Mouse (Mus musculus): ENCODE data around the gene Trim38. TPM values are rescaled to one million over a fixed set of nuclear protein-coding genes. Genes with fewer than 3 reads are reported as not detected.

Gene Trim38
- total RNA-seq, 1 experiment, result 0.40 TPM

DNA sequence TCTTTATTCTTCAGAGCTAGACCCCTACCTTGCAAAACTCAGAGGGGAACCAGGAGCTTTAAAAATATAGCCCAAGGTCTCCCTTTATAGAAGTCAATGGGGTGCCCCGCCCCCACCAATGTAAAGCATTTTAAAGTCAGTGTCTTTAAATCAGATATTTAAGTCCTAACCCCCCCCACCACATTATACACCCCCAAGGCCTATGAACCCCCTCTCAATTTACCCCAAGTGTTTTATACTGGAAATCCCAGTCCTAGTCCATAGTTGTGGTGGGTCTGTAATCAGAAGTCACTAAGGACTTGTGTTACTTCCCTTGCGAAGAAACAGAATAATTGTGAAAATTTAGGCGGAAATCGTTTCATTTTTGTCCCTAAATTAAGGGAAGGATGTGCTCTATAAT, 31.7 kb upstream of the Trim38 start:
- H3K36me3 ChIP-seq (ENCODE audit: control insufficient read depth, insufficient read depth, low read length, poor library complexity, severe bottlenecking), result no peaks in the 10 kb centered on the region
- no peak overlapping the region; the same call in 1 of the 2 replicates for H3K27ac ChIP-seq (ENCODE audit: insufficient read depth, low read depth, low read length, poor library complexity, severe bottlenecking)
- H3K4me3 ChIP-seq (ENCODE audit: insufficient read depth in 1 of 2, low read depth in 1 of 2, low read length in 2 of 2, poor library complexity in 1 of 2, severe bottlenecking in 1 of 2), result peak overlapping the region in 1 of 2 experiments; percentile 32; a peak in 2 of 4 replicates
- peak overlapping the region; percentile 91; the same call in 1 of the 2 replicates for H3K9ac ChIP-seq (ENCODE audit: insufficient read depth, low read depth, low read length, poor library complexity, severe bottlenecking)
- no peak for DNase-seq (ENCODE audit: low read depth, low spot score)
- in situ Hi-C loops (cut with MboI; ENCODE audit: low sequenced_read_pairs in 2 of 2, unreplicated experiment in 2 of 2), result no loop called here
- H3K4me1 ChIP-seq (ENCODE audit: control insufficient read depth in 2 of 2, insufficient read depth in 2 of 2, low read length in 2 of 2, poor library complexity in 1 of 2), result peaks cover 0 to 3% of the 10 kb centered on the region in 2 experiments; a peak in 2 of 4 replicates
- no peaks in the 10 kb centered on the region for H3K9me3 ChIP-seq (ENCODE audit: control insufficient read depth, insufficient read depth, low read depth, low read length)
- TF ChIP-seq CHD2 (IDR thresholded peaks at IDR 0.05; ENCODE audit: low read depth, low read length) (no peak), ZC3H11A (IDR thresholded peaks at IDR 0.05; ENCODE audit: borderline replicate concordance, low read depth, low read length) (no peak), ZNF384 (IDR thresholded peaks at IDR 0.05; ENCODE audit: low read depth, low read length) (no peak), HCFC1 (IDR thresholded peaks at IDR 0.05; ENCODE audit: borderline replicate concordance, insufficient read depth, low read length) (no peak), MAFK (IDR thresholded peaks at IDR 0.05; ENCODE audit: insufficient read depth, low read depth, low read length) (no peak)

GRCm38 (mm10) chr13:23738677-23739068, 31.0 kb upstream of the Trim38 start, which contains the start of gene Hist1h1c:
Gene Hist1h1c (plus strand): TSS chr13:23738808.
- in situ Hi-C loops (cut with MboI; ENCODE audit: low sequenced_read_pairs in 2 of 2, unreplicated experiment in 2 of 2), result no loop called here
- Histone ChIP-seq H3K9me3 (ENCODE audit: control insufficient read depth, insufficient read depth, low read depth, low read length) (no peaks in the 10 kb centered on the region), H3K27ac (ENCODE audit: insufficient read depth, low read depth, low read length, poor library complexity, severe bottlenecking) (peak within 1 kb of the TSS; percentile 100), H3K36me3 (ENCODE audit: control insufficient read depth, insufficient read depth, low read length, poor library complexity, severe bottlenecking) (no peaks in the 10 kb centered on the region), H3K4me1 (ENCODE audit: control insufficient read depth in 2 of 2, insufficient read depth in 2 of 2, low read length in 2 of 2, poor library complexity in 1 of 2) (peaks cover 0 to 3% of the 10 kb centered on the region in 2 experiments; a peak in 3 of 4 replicates), H3K9ac (ENCODE audit: insufficient read depth, low read depth, low read length, poor library complexity, severe bottlenecking) (peak within 1 kb of the TSS; percentile 91), H3K4me3 (ENCODE audit: insufficient read depth in 1 of 2, low read depth in 1 of 2, low read length in 2 of 2, poor library complexity in 1 of 2, severe bottlenecking in 1 of 2) (peak within 1 kb of the TSS; percentile 66 to 74)
- 0 out of 2 replicates have a peak, but pooled peaks have one; percentile 45 for TF ChIP-seq HCFC1 (IDR thresholded peaks at IDR 0.05; ENCODE audit: borderline replicate concordance, insufficient read depth, low read length)
- TF ChIP-seq ZC3H11A (IDR thresholded peaks at IDR 0.05; ENCODE audit: borderline replicate concordance, low read depth, low read length), result no peak
- DNase-seq (ENCODE audit: low read depth, low spot score), result no peak

DNA sequence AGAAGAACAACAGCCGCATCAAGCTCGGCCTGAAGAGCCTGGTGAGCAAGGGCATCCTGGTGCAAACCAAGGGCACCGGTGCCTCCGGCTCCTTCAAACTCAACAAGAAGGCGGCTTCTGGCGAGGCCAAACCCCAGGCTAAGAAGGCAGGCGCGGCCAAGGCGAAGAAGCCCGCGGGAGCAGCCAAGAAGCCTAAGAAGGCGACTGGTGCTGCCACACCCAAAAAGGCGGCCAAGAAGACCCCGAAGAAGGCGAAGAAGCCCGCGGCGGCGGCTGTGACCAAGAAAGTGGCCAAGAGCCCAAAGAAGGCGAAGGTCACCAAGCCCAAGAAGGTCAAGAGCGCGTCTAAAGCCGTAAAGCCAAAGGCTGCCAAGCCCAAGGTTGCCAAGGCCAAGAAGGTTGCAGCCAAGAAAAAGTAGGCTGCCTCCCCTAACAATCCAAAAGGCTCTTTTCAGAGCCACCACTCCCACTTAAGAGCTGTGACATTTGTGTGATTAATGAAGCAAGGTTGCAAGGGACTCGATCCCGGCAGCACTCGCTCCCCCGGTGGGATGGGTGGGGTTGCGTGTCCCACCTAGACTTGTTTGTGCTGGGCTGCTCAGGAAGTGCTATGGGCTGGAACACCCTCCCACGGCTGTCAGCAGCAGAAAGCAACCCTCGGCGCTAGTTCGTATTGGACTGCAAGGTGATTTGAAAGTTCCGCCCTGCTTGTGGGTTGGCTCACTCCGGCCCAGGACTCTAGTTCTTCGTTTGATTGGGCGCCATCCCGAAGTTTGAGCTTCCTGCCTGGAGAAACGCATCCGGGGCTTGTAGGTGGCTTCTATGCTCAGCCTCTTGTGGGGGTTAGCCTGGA, 30.4 kb upstream of the Trim38 start:
- TF ChIP-seq ZNF384 (IDR thresholded peaks at IDR 0.05; ENCODE audit: low read depth, low read length) (no peak), CHD2 (IDR thresholded peaks at IDR 0.05; ENCODE audit: low read depth, low read length) (peak; percentile 29; the same call in 1 of the 2 replicates), HCFC1 (IDR thresholded peaks at IDR 0.05; ENCODE audit: borderline replicate concordance, insufficient read depth, low read length) (peak; percentile 68; the same call in 1 of the 2 replicates)
- H3K9ac ChIP-seq (ENCODE audit: insufficient read depth, low read depth, low read length, poor library complexity, severe bottlenecking), result peak overlapping the region; percentile 91
- peak overlapping the region; percentile 100 for H3K27ac ChIP-seq (ENCODE audit: insufficient read depth, low read depth, low read length, poor library complexity, severe bottlenecking)
- no peaks in the 10 kb centered on the region for H3K9me3 ChIP-seq (ENCODE audit: control insufficient read depth, insufficient read depth, low read depth, low read length)
- DNase-seq (ENCODE audit: low read depth, low spot score), result peak; percentile 93
- in situ Hi-C loops (cut with MboI; ENCODE audit: low sequenced_read_pairs in 2 of 2, unreplicated experiment in 2 of 2), result no loop called here
- H3K4me1 ChIP-seq (ENCODE audit: control insufficient read depth in 2 of 2, insufficient read depth in 2 of 2, low read length in 2 of 2, poor library complexity in 1 of 2), result peaks cover 0 to 3% of the 10 kb centered on the region in 2 experiments; a peak in 3 of 4 replicates
- H3K4me3 ChIP-seq (ENCODE audit: insufficient read depth in 1 of 2, low read depth in 1 of 2, low read length in 2 of 2, poor library complexity in 1 of 2, severe bottlenecking in 1 of 2), result peak overlapping the region; percentile 66 to 74
- H3K36me3 ChIP-seq (ENCODE audit: control insufficient read depth, insufficient read depth, low read length, poor library complexity, severe bottlenecking), result no peaks in the 10 kb centered on the region

DNA sequence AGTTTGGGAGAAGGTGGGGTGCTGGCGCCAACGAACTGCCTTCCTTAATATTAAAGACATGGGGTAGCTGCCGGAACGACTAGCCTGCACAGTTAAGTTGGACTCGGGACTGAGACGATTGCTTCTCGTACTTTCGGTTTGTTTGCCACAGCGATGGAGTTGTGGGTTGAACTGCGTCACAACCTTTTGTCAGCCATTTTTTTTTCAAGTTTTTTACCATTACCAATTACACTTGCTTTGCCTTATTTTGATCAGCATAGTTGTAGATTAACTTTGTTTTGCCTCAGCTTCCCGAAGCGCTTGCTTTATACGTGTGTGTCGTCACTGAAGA, 29.8 kb upstream of the Trim38 start:
- no peak for DNase-seq (ENCODE audit: low read depth, low spot score)

More for the DNA sequence above, 29.8 kb upstream of the Trim38 start:
- in situ Hi-C loops (cut with MboI; ENCODE audit: low sequenced_read_pairs in 2 of 2, unreplicated experiment in 2 of 2), result loop anchor here in 1 of 2 experiments (5.0 to 10.0 kb wide), 3 partner anchors 48 to 1705 kb away; partner anchors contain the start of genes Hist1h1d, Hist1h2ah, Hist1h2bk and Hist1h4f
- Histone ChIP-seq H3K9me3 (ENCODE audit: control insufficient read depth, insufficient read depth, low read depth, low read length) (no peaks in the 10 kb centered on the region), H3K4me3 (ENCODE audit: insufficient read depth in 1 of 2, low read depth in 1 of 2, low read length in 2 of 2, poor library complexity in 1 of 2, severe bottlenecking in 1 of 2) (peak overlapping the region; percentile 66 to 74), H3K4me1 (ENCODE audit: control insufficient read depth in 2 of 2, insufficient read depth in 2 of 2, low read length in 2 of 2, poor library complexity in 1 of 2) (peaks cover 0 to 3% of the 10 kb centered on the region in 2 experiments; a peak in 3 of 4 replicates), H3K27ac (ENCODE audit: insufficient read depth, low read depth, low read length, poor library complexity, severe bottlenecking) (peak overlapping the region; percentile 100), H3K36me3 (ENCODE audit: control insufficient read depth, insufficient read depth, low read length, poor library complexity, severe bottlenecking) (no peaks in the 10 kb centered on the region), H3K9ac (ENCODE audit: insufficient read depth, low read depth, low read length, poor library complexity, severe bottlenecking) (peak overlapping the region; percentile 91)
- TF ChIP-seq ZC3H11A (IDR thresholded peaks at IDR 0.05; ENCODE audit: borderline replicate concordance, low read depth, low read length), result no peak
- TF ChIP-seq CHD2 (IDR thresholded peaks at IDR 0.05; ENCODE audit: low read depth, low read length), result no peak
- no peak for TF ChIP-seq ZNF384 (IDR thresholded peaks at IDR 0.05; ENCODE audit: low read depth, low read length)
- no peak for TF ChIP-seq MAFK (IDR thresholded peaks at IDR 0.05; ENCODE audit: insufficient read depth, low read depth, low read length)
- TF ChIP-seq HCFC1 (IDR thresholded peaks at IDR 0.05; ENCODE audit: borderline replicate concordance, insufficient read depth, low read length), result no peak

Data from ES-E14 (cell line).